Mouse (Mus musculus): Measurements from ENCODE around the gene Cass4.

Cass4 gene

GRCm38 (mm10) chr2:172445617-172446016 is 52.0 kb downstream of the Cass4 start:
- DNase-seq: no peak

- peak; percentile 66 for DNase-seq
These were observed 53.7 kb downstream of the Cass4 start for GRCm38 (mm10) chr2:172447317-172447716.

DNA sequence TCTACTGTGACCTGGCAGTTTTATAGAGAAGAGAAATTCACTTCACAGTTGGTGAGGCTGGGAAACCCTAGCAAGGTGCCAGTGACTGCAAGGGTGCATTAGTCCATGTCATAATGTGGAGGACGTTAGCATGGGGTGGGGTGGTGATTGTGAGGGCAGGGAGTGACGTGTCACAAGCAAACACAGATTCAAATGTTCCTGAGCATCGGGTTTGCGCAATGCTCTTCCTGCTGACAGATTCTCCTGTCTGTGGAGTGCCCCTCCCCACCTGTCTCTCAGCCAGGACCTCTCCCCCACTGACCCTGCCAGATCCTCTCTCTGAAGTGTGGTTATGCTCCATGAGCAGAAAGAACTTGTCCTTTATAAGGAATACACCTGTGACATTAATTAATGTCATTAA is 54.7 kb downstream of the Cass4 start:
- DNase-seq: no peak

GRCm38 (mm10) chr2:172450640-172451039 is 57.0 kb downstream of the Cass4 start:
- DNase-seq: peak; percentile 51

GRCm38 (mm10) chr2:172452031-172452430 is 58.4 kb downstream of the Cass4 start:
- DNase-seq: no peak

GRCm38 (mm10) chr2:172452458-172452857 is 58.9 kb downstream of the Cass4 start:
- DNase-seq: no peak

GRCm38 (mm10) chr2:172458496-172458895 is 64.9 kb downstream of the Cass4 start, which contains the start of gene Gcnt7:
TSS of gene Gcnt7 (minus strand) at chr2:172458596.
- no peak for DNase-seq

DNA sequence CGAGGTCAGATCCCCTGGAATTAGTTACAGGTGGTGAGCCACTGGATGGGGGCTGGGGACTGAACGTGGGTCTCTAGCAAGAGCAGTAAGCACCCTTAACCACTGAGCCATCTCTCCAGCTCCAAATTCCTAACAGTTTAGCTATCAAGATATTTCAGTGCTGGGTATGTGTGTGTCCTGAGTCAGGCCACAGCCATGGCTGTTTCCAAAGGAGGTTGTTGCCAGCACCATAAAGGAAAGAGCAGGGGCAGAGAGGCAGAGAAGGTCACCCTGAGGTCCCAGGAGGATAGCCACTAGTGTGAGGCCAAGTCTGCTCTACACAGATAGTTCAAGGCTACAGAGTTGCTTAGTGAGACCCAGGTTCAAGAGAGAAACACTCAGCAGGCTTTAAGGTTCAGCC is 67.1 kb downstream of the Cass4 start:
- no peak for DNase-seq

DNA sequence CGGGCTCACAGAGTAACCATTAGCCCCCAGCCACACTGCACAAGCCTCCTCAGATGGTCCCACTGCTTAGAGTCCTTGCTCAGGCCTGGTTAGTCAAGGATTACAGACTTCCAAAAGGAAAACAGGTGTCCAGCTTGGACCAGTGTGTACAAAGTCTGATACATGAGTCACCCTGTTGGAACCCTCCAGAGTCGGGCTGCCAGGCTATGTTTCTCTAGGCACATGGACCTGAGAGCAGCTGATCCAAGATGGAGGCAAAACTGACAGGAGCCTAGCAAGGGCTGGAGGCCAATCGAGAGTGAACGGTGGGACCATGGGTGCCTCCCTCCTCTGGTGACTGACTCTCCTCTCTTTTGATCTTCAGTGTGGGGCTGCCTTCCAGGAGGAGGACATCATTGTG is 69.2 kb downstream of the Cass4 start:
- no peak for DNase-seq

- no peak for DNase-seq
These were observed 73.0 kb downstream of the Cass4 start for GRCm38 (mm10) chr2:172466427-172467132.

DNA sequence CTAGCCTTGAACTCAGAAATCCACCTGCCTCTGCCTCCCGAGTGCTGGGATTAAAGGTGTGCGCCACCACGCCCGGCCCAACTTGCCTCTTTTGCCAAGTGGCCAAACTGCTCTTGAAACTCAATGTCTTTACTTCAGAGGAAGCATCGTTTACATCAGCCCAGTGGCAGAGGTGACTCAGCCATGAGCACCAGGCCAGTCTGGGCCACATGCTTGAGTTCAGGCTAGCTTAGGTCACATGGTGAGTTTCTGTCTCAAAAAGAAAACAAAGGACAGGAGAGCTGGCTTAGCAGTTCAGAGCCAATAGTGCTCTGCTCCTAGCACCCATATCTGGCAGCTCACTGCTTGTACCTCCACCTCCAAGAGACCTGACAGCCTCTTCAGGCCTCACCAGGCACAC is 73.6 kb downstream of the Cass4 start:
- no peak for DNase-seq

GRCm38 (mm10) chr2:172468346-172468819 is 74.8 kb downstream of the Cass4 start:
- no peak for DNase-seq

DNA sequence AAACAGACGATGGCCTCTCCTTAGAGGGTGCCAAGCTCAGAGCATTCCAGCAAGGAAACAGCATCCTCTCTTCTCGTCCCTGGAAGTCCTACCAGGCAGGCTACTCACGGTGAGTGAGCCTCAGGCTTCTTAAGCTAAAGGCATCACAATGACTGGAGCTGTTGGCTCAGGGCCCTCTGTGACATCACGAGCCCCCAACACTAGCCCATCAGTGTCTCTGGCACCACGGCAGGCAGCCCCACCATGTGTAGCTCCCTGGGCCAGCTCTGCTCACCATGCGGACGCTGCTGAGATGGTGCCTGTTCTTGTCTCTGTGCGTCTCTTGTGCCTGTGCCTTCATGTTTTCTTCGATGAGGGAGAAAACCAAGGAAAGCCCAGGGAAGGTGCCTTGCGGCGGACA is 78.7 kb downstream of the Cass4 start, which contains the start of gene Fam209:
TSS of gene Fam209 (plus strand) at position 203 of the 400 bp plus-strand sequence.
- DNase-seq: no peak

- no peak for DNase-seq
These were observed 80.0 kb downstream of the Cass4 start for GRCm38 (mm10) chr2:172473591-172473990.

DNA sequence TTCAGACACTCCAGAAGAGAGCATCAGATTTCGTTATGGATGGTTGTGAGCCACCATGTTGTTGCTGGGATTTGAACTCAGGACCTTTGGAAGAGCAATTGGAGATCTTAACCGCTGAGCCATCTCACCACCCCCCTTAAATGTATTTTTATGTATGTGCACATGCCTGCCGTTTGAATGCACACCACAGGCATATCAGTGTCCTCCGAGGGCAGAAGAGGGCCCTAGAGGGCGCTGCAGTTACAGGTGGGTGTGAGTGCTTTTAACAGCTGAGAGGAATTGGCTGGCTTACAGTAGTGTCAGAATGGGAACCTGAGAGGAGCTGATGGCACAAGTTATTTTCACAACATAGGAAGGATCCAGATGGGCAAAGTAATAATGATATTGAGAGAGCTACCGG is 81.4 kb downstream of the Cass4 start:
- peak; percentile 77 for DNase-seq

DNA sequence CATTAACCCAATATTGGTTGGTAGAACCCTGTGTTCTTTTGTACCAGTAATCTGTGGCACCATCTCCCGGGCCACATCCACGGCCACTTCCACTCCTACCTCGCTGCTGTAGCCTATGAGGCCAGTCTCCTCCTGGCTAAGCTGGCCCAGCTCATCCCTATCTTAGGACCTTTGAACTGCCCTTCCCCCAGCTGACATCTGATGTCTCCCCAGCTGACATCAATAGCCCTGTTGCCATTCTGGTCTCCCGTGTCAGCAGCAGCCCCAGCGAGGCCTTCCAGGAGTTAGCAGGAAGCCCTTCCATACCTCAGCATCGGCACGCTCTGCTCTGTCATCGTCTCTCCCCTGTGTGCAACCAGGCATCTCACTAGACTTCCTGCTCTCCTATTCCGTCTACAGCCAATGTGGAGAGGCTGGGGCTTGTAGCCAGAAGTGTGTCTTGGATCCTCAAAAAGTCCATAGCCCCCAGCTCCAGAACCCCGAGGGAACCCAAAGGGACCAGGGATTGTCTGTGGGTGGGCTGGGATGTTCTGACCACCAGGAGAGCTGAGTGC is 83.2 kb downstream of the Cass4 start:
- DNase-seq: no peak

DNA sequence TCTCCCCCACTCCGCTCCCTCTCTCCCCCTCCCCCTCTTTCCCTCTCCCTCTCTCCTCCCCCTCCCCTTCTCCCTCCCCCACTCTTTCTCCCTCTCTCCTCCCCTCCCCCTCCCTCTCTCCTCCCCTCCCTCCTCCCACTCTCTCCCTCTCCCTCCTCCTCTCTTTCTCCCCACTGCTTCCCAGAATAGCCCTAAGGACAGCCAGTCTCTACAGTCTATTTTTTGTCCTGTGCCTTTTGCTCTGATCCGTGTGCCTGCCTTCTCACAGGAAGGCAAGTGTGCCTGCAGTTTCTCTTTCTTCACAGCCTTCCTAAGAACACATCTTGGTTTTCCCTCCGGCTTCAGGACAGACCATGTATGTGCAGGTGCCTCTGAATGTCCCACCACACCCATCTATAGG is 83.8 kb downstream of the Cass4 start:
- DNase-seq: no peak

DNA sequence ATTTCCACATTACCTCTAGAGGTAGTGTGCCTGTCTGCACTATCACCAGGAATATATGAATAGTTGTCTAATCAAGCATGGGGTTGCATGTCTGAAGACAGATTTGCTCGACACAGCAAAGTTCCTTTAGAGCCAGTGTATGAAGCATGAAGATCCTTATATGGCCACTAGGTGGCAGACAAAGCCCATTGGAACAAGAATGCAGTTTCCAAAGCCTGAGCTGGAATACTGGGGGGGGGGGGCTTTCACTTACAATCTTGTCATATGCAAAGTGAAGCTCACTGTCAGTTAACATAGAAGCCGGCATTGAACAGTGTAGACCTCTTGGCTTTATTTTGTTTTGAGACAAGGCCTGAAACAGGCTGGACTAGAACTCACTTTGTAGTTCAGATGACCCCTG is 84.3 kb downstream of the Cass4 start:
- peak; percentile 57 for DNase-seq

DNA sequence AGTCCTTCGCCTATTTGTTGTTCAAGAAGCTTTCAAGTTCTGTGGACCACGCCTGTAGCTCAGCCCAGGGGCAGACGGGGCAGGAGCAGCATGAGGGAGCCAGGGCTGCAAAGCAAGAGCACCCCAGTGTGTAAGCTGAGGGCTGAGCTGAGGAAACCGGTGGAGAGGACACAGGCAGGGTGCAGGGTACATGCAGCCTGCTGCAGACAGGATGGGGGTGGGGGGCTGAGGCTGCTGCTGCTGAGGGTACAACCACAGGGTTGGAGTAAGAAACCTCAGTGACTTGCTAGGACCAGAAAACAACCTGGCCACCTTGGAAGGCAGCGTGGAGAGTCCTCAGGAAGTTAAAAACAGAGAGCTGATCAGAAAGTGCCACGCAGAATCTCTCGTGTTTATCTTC is 86.7 kb downstream of the Cass4 start:
- DNase-seq: peak; percentile 52

DNA sequence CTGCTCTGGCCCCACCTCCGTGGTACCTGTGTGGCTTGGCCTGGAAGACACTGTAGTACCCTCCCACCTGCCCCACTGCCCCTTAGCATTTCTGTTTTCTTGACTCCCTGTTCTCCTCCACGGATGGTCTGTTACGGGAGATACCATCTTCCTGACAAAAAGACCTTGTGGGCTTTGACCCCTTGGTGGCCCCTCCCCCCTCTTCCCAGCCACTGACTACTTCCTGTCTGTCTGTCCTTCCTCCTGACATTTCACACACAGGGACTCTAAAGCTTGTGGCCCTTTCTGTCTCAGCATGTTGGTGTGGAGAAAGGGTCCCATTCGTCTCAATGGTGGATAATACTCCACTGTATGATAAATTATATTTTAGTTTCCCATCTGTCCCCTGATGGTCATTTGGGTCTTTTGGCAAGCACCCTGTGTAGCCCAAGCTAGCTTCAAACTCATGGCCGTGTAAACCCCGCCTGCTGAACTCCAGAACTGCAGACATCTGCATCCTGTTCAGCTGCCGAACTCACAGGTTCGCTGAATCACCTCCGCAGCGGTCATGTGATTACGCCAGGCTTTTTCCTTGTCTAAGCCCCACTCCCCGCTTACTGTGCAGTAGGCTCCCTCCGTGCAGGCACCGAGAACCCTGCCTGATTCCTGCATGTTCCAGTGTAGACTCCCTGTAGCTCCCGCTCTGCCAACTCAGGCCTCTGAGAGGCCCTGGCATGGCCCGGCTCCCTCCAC is 88.2 kb downstream of the Cass4 start:
- peak; percentile 56 for DNase-seq

All from thymus, postnatal 14 days (tissue).